Mouse (Mus musculus): ENCODE results near the gene Ctsk.

Gene Ctsk

DNA sequence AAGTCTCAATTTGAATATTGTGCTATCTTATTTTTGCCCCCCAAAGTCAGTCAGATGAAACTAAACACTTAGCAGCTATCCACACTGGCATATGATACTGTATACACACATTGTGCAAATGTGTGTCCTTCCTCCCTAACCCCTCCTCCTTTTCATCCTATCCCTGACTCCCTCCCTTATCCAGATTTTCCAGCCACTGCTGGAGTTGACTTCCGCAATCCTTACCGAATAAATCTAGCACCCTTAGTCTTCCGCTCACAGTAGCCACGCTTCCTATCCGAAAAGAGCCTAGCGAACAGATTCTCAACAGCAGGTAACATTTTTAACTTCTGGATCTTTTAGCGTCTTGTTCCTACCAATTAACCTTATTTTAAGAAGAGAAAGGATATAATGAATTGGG lies at the start of gene Ctsk:
Gene Ctsk, plus strand, starts transcription at position 233 of the 400 bp plus-strand sequence.
- CTCF ChIA-PET = no interaction called here

DNA sequence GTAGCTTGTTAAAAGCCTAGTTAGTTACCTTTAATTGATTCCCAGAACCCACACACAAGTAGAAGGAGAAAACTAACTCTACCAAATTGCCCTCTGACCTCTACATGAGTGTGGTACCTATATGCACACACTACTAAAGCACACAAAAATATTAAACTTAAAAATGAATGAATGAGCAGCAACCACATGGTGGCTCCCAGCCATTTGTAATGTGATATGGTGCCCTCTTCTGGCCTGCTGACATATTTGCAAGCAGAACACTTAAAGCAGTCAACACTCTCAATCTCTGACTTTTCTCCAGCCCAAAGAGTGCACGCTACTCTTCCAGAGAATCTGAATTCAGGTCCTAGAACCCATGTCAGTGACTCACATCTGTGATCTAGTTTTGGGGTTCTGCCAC lies 48.6 kb upstream of the Ctsk start:
- CTCF ChIA-PET = no interaction called here

DNA sequence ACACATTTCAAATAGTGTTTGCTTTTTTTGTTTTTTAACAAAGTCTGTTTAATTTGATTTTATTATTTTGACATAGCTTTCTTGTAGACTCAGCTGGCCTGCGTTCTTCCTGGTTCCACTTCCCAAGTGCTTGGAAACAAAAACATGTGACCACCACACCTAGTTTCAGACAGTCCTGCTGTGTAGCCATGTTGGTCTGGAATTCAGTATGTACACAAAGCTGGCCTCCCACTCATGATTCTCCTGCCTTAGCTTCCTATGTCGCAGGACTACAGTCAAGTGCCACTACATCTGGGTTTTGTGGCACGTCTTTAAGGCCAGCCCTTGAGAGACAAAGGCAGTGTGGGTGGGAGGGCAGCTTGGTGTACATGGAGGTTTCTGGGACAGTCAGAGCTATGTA lies 48.1 kb upstream of the Ctsk start:
- CTCF ChIA-PET = interaction anchor here (0.8 kb wide), 1 partner anchor 101 kb away, joined by 4 read pairs; no protein-coding TSS in a partner anchor

DNA sequence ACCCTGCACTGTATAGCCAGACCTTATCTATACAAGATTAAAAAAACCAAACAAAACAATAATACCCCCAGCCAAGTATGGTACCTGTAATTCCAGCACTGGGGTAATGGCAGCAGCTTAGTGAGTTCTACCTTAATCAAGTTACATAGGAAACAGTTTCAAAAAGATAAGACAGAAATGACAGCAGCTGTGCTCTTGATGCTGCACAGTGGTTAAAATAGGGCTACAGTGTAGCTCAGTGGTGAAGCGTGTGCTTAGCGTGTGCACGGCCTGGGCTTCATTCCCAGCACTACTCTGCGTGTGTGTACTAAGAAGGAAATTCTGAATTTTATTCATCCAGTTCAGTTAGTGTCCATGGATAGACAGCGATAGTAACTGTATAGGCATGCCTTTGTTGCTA lies 42.7 kb upstream of the Ctsk start:
- CTCF ChIA-PET = no interaction called here

- CTCF ChIA-PET = no interaction called here
Measured at GRCm38 (mm10) chr3:95457758-95458157, 41.3 kb upstream of the Ctsk start.

DNA sequence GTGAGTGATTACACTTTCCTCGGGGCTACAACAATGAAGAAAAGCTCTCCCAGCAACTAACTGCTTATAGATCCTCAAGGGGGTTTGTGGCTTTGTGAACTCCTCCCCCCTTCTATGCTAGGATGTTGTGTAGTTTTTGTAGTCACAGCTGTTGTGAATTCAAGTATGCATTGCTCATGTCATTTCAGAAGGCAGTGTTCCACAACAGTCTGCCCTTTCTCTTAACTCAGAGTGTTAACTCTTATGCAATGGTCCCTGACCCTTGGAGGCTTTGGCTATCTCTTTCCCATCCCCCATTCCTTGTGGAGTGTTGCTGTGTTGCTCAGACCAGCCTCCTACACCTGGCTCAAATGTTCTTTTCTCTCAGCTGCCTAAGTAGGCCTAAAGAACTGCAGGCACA lies 39.7 kb upstream of the Ctsk start:
- CTCF ChIA-PET = no interaction called here

- CTCF ChIA-PET = no interaction called here
Measured at GRCm38 (mm10) chr3:95463852-95464251, 35.2 kb upstream of the Ctsk start.

DNA sequence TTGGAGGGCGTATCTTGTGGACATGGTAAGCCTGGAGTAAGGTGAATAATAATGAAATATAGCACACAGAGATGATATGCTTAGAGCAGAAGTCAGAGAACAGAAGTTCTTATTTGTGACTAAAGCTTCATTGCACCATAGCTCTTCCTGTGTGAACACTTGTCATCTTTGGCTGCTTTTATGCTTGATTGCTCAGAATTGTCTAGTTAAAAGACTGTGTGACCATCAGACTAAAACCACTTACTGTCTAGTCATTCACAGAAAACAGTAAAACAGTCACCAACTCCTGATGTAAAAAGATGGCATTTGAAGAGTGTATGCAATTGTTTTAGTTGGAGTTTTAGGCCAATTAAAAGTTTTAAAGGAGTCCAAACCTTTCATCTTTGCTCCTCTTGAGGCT lies 20.1 kb upstream of the Ctsk start:
- CTCF ChIA-PET = no interaction called here

DNA sequence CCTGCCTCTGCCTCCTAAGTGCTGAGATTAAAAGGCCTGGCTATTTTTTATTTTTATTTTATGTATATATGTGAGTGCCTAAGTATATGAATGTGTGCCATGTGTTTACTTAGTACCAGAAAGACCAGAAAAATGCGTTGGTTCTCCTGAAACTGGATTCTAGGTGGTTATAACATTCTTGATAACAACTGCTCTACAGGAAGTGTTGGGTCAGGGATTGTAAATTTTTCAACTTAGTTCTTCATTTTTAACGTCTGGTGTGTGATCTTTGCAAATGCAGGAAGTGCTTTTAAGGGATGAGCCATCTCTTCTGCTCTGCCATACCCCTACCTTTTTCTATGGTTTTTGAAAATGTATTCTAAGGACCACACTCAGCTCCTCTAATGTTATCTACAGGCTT lies 12.6 kb upstream of the Ctsk start:
- CTCF ChIA-PET = interaction anchor here (0.7 kb wide), 1 partner anchor 138 kb away, joined by 3 read pairs; no protein-coding TSS in a partner anchor

GRCm38 (mm10) chr3:95488679-95489078 lies 10.4 kb upstream of the Ctsk start:
- CTCF ChIA-PET = no interaction called here

- CTCF ChIA-PET = no interaction called here
Measured at GRCm38 (mm10) chr3:95490238-95490637, 8.8 kb upstream of the Ctsk start.

DNA sequence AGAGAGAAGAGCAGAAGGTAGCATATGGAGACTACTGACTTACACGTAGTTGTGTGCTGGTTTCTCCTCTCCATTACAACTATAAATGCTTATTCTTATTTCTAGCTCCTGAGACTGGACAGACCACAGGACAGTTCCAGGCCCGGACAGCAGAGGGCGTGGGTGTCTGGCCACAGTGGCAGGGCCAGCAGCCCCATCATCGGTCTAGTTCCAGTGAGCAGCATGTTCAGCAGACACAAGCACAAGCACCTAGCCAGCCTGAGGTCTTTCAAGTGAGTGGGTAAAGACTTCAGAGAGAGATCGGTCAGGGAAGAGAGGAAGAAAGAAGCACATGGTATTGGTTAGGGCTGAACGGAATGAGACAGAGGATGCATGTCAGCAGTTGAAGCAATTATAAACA lies 4.7 kb upstream of the Ctsk start:
- CTCF ChIA-PET = interaction anchor here (0.6 kb wide), 1 partner anchor 616 kb away, joined by 3 read pairs; no protein-coding TSS in a partner anchor

GRCm38 (mm10) chr3:95498229-95498628 lies 827 bp upstream of the Ctsk start:
- CTCF ChIA-PET = no interaction called here

GRCm38 (mm10) chr3:95499496-95500140 lies 562 bp downstream of the Ctsk start:
- CTCF ChIA-PET = no interaction called here

- CTCF ChIA-PET = interaction anchor here (0.7 kb wide), 1 partner anchor 31 kb away, joined by 3 read pairs; no protein-coding TSS in a partner anchor
Measured at GRCm38 (mm10) chr3:95502312-95502711, 3.3 kb downstream of the Ctsk start.

DNA sequence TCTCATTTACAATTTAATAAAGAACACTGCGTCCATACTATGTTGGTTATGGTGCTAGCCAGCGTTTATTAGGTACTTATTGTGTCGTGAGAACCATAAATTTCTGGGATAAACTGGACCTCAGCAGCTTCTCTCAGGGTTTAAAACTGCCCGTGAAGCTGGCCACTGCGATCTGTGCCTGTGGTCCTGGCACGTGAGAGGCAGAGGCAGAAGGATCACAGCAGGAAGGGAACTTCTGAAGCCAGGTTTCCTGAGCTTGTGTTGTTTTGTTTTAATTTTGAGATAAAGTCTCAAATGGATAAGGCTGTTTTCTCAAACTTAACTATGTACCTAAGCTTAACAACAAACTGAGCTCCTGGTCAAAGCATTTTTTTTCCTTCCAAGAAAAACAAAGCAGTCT lies 10.3 kb downstream of the Ctsk start:
- CTCF ChIA-PET = no interaction called here

GRCm38 (mm10) chr3:95511611-95512180 lies 12.6 kb downstream of the Ctsk start:
- CTCF ChIA-PET = interaction anchor here (0.5 kb wide), 1 partner anchor 209 kb away, joined by 7 read pairs; no protein-coding TSS in a partner anchor

- CTCF ChIA-PET = no interaction called here
Measured at GRCm38 (mm10) chr3:95516614-95517041, 17.6 kb downstream of the Ctsk start.

DNA sequence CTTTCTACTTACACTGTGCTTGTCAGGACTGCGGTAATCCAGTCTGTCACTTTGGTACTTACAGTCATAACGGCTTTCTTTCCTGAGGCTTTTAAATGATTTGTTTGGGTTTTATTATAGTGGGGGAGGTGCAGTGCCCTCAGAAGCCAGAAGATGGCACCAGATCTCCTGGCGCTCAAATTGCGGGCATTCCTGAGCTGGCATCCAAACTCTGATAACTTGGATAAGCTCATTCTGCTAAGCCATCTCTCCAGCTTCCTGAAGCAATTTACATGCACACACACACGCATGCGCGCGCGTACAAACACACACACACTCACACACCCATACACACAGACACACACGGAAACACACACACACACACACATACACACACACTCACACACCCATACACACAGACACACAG lies 18.4 kb downstream of the Ctsk start:
- CTCF ChIA-PET = interaction anchor here (0.6 kb wide), 1 partner anchor 182 kb away, joined by 3 read pairs; no protein-coding TSS in a partner anchor

- CTCF ChIA-PET = interaction anchor here (0.8 to 1.0 kb wide), 2 partner anchors 24 to 261 kb away, joined by 3 to 5 read pairs; no protein-coding TSS in a partner anchor
Measured at GRCm38 (mm10) chr3:95518891-95519290, 19.8 kb downstream of the Ctsk start.

GRCm38 (mm10) chr3:95519315-95519714 lies 20.3 kb downstream of the Ctsk start:
- CTCF ChIA-PET = interaction anchor here (0.6 to 1.0 kb wide), 4 partner anchors 16 to 260 kb away, joined by 3 to 7 read pairs (median 4); no protein-coding TSS in a partner anchor

- CTCF ChIA-PET = interaction anchor here (0.6 to 1.2 kb wide), 3 partner anchors 68 to 321 kb away, joined by 4 to 7 read pairs (median 4); no protein-coding TSS in a partner anchor
Measured at GRCm38 (mm10) chr3:95520100-95520499, 21.0 kb downstream of the Ctsk start.

DNA sequence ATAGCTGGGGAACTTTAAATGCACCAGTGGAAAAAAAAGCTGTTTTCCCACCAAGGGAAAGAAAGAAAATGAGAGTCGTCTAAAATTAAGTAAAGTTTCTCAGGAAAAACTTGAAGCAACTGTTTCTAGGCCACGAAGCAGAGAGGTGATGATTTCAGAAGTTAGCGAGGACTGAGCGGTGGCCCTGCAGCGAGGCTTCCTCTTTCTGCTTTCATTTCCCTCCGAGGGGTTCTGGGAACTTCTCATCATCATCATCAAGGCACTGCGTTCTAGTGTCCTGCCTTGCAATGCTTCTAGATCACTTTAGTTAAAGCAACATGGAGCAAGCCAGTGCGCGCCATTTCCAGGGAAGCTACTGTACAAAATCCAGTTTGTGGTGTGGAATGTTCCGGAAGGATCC lies 22.1 kb downstream of the Ctsk start:
- CTCF ChIA-PET = interaction anchor here (1.2 kb wide), 1 partner anchor 67 kb away, joined by 4 read pairs; no protein-coding TSS in a partner anchor
